Comparison of ENCODE assay signal across 15 mouse cellular contexts in genomic region chr8:112269598-112269997, GRCm38 (mm10).
DNase-seq lines count a peak whose midpoint lies in the region; ATAC-seq and TF ChIP-seq lines count a peak whose summit lies in the region.
"Had no signal": no experiment of that assay in that cellular context is flagged by ENCODE, and none has a peak within 500 bp of the region (broad histone marks: within the 10 kb centered on the region; RNA-seq: fewer than 3 reads in every experiment).

No protein-coding gene starts in this region.

- no peak for DNase-seq in G1E (ENCODE audit: low spot score)
- peak; percentile 17 for DNase-seq in forebrain, embryonic 10.5 days (ENCODE audit: extremely low spot score, low spot score)
- peak; percentile 45 for DNase-seq in midbrain, embryonic 14.5 days
- DNase-seq in urinary bladder, postnatal 36 days (ENCODE audit: low spot score in 2 of 2): no peak
- DNase-seq in urinary bladder, adult 18-20 months (ENCODE audit: low spot score in 2 of 2): no peak
- DNase-seq in cerebellum, postnatal 36 days: no peak
- no peak for DNase-seq in left cerebral cortex, adult 11 months (ENCODE audit: low spot score)
- DNase-seq: cerebellum, adult 9-10 months; lung, postnatal 4 days; thymus, postnatal 4 days had no signal

- H3K4me2 ChIP-seq in hindbrain, embryonic 12.5 days (replicated peaks): peak overlapping the region; percentile 38
- H3K4me2 ChIP-seq in midbrain, embryonic 14.5 days (ENCODE audit: low read length): peak overlapping the region; percentile 38
- H3K4me2 ChIP-seq: embryonic facial prominence, embryonic 15.5 days; heart, embryonic 15.5 days had no signal

- ATAC-seq in G1E (ENCODE audit: extremely low read depth, insufficient number of reproducible peaks, low FRiP score, poor library complexity, severe bottlenecking): no peak
- peak; percentile 78 for ATAC-seq in hindbrain, embryonic 12.5 days (ENCODE audit: low FRiP score)
- no peak; the same call in 1 of the 2 replicates for ATAC-seq in midbrain, embryonic 14.5 days (ENCODE audit: low FRiP score, low TSS enrichment)
- ATAC-seq: Patski had no signal

- no peaks in the 10 kb centered on the region for H3K36me3 ChIP-seq in G1E (replicated peaks)
- H3K36me3 ChIP-seq in forebrain, embryonic 10.5 days (replicated peaks): no peaks in the 10 kb centered on the region
- no peaks in the 10 kb centered on the region for H3K36me3 ChIP-seq in hindbrain, embryonic 12.5 days
- no peaks in the 10 kb centered on the region for H3K36me3 ChIP-seq in midbrain, embryonic 14.5 days (ENCODE audit: control insufficient read depth, insufficient read depth, low read length)
- H3K36me3 ChIP-seq: embryonic facial prominence, embryonic 15.5 days; heart, embryonic 15.5 days had no signal

- H3K27ac ChIP-seq in forebrain, embryonic 10.5 days: peak overlapping the region; percentile 81
- H3K27ac ChIP-seq in hindbrain, embryonic 12.5 days: no peak overlapping the region
- peak overlapping the region; percentile 55; the same call in 1 of the 2 replicates for H3K27ac ChIP-seq in midbrain, embryonic 14.5 days (replicated peaks; ENCODE audit: low read depth, low read length)
- H3K27ac ChIP-seq: embryonic facial prominence, embryonic 15.5 days; heart, embryonic 15.5 days; kidney, postnatal 0 days had no signal

- 40% methylated on average over 5 of the region's 5 CpGs for WGBS in forebrain, embryonic 10.5 days
- 31% methylated on average over 5 of the region's 5 CpGs for WGBS in hindbrain, embryonic 12.5 days
- 8% methylated on average over 5 of the region's 5 CpGs for WGBS in midbrain, embryonic 14.5 days

- H3K9me3 ChIP-seq in G1E (replicated peaks): peaks cover 41% of the 10 kb centered on the region
- H3K9me3 ChIP-seq in forebrain, embryonic 10.5 days: no peaks in the 10 kb centered on the region
- no peaks in the 10 kb centered on the region for H3K9me3 ChIP-seq in hindbrain, embryonic 12.5 days (replicated peaks)
- H3K9me3 ChIP-seq in midbrain, embryonic 14.5 days (ENCODE audit: control insufficient read depth, low read length): no peaks in the 10 kb centered on the region
- H3K9me3 ChIP-seq: embryonic facial prominence, embryonic 15.5 days; heart, embryonic 15.5 days had no signal

- no peak for TF ChIP-seq CTCF in G1E (IDR thresholded peaks at IDR 0.05; ENCODE audit: low read depth, low read length)

- no peak overlapping the region for H3K9ac ChIP-seq in hindbrain, embryonic 12.5 days
- H3K9ac ChIP-seq in midbrain, embryonic 14.5 days (replicated peaks; ENCODE audit: low read length): no peak overlapping the region; the same call in 1 of the 2 replicates
- H3K9ac ChIP-seq: embryonic facial prominence, embryonic 15.5 days; heart, embryonic 15.5 days had no signal

- H3K4me1 ChIP-seq in G1E (ENCODE audit: insufficient read depth, low read depth, low read length): no peaks in the 10 kb centered on the region
- peaks cover 19% of the 10 kb centered on the region for H3K4me1 ChIP-seq in forebrain, embryonic 10.5 days
- peaks cover 10% of the 10 kb centered on the region; the same call in 1 of the 2 replicates for H3K4me1 ChIP-seq in hindbrain, embryonic 12.5 days
- H3K4me1 ChIP-seq in midbrain, embryonic 14.5 days (ENCODE audit: control insufficient read depth, insufficient read depth, low read length): peaks cover 8% of the 10 kb centered on the region; the same call in 1 of the 2 replicates
- H3K4me1 ChIP-seq: embryonic facial prominence, embryonic 15.5 days; heart, embryonic 15.5 days had no signal

- 0 out of 2 replicates have a peak overlapping the region, but pooled peaks have one; percentile 12 for H3K4me3 ChIP-seq in G1E (ENCODE audit: low read depth, low read length)
- H3K4me3 ChIP-seq in forebrain, embryonic 10.5 days: peak overlapping the region; percentile 23; the same call in 1 of the 2 replicates
- H3K4me3 ChIP-seq in hindbrain, embryonic 12.5 days: no peak overlapping the region
- no peak overlapping the region for H3K4me3 ChIP-seq in midbrain, embryonic 14.5 days (replicated peaks; ENCODE audit: low read depth, low read length)
- H3K4me3 ChIP-seq: embryonic facial prominence, embryonic 15.5 days; heart, embryonic 15.5 days had no signal

- no peaks in the 10 kb centered on the region for H3K27me3 ChIP-seq in G1E (ENCODE audit: insufficient read depth, low read length)
- H3K27me3 ChIP-seq in forebrain, embryonic 10.5 days (ENCODE audit: poor library complexity, severe bottlenecking): no peaks in the 10 kb centered on the region
- 0 out of 2 replicates have a peak, but pooled peaks cover 2% of the 10 kb centered on the region for H3K27me3 ChIP-seq in hindbrain, embryonic 12.5 days
- no peaks in the 10 kb centered on the region for H3K27me3 ChIP-seq in midbrain, embryonic 14.5 days (ENCODE audit: control insufficient read depth, insufficient read depth, low read length)
- H3K27me3 ChIP-seq: embryonic facial prominence, embryonic 15.5 days; heart, embryonic 15.5 days had no signal

Comparison
In these comparisons a context has a peak if more than half of its experiments do, and no peak if none do; other contexts are left out.
1. DNase-seq: peak in forebrain, embryonic 10.5 days (single experiment) and midbrain, embryonic 14.5 days (single experiment); none in G1E (single experiment), urinary bladder, postnatal 36 days (0 of 2), urinary bladder, adult 18-20 months (0 of 2), cerebellum, postnatal 36 days (0 of 2) and left cerebral cortex, adult 11 months (single experiment).
2. H3K4me3 ChIP-seq: peak in G1E (single experiment) and forebrain, embryonic 10.5 days (single experiment); none in hindbrain, embryonic 12.5 days (single experiment) and midbrain, embryonic 14.5 days (single experiment).